Mouse (Mus musculus): ENCODE data around the gene Gpi1.
A peak's percentile ranks its signal among the peaks of the same experiment; 100 is the strongest.
"Not testable (repeated sequence)": the region's sequence is repeated elsewhere in the genome, so short reads cannot be mapped to it uniquely, and the experiment has no call there.

Gpi1 gene

GRCm38 (mm10) chr7:34176241-34176640, 53.9 kb downstream of the Gpi1 start:
- DNase-seq: not testable (repeated sequence)

GRCm38 (mm10) chr7:34172251-34172650, 57.9 kb downstream of the Gpi1 start:
- no peak for DNase-seq

- no peak for DNase-seq
These were observed 60.7 kb downstream of the Gpi1 start, which contains the start of gene Uba2 for GRCm38 (mm10) chr7:34169454-34169853. Uba2 (minus strand) TSS chr7:34169599.

GRCm38 (mm10) chr7:34168470-34169251, 61.5 kb downstream of the Gpi1 start:
- peak; percentile 95 for DNase-seq

- DNase-seq: no peak
These were observed 62.2 kb downstream of the Gpi1 start for GRCm38 (mm10) chr7:34167766-34168469.

GRCm38 (mm10) chr7:34166850-34167249, 63.3 kb downstream of the Gpi1 start:
- DNase-seq: no peak

DNA sequence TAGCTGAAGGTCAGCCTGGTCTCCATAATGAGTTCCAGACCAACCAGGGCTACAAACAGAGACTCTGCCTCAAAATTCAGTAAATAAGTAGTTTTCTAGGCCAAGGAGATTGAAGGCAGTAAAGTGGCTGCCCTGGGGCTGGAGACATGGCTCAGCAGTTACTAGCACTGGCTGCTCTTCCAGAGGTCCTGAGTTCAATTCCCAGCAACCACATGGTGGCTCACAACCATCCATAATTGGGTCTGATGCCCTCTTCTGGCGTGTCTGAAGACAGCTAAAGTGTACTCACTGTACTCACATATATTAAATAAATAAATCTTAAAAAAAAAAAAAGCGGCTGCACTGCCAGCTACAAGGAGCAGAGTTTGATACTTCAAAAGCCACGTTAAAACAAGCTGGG, 64.1 kb downstream of the Gpi1 start:
- DNase-seq: no peak

DNA sequence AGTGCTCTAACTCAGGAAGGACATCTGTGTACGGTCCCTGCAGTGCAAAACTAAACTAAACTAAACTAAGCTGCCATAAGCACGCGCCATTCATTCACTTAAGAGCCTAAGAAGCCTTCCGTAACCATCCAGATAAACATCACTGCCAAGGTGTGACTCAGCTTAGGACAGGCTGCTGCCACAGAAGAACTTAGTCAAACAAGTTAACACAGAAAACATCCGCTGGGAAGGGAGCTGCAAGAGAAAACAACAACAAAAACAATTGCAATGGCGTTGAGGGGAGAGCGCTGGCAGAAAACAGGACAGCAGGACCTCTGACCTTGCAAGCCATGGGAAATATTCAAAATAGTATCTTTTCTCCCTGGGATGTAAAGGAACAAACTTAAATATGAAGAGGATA, 65.5 kb downstream of the Gpi1 start:
- DNase-seq: no peak

DNA sequence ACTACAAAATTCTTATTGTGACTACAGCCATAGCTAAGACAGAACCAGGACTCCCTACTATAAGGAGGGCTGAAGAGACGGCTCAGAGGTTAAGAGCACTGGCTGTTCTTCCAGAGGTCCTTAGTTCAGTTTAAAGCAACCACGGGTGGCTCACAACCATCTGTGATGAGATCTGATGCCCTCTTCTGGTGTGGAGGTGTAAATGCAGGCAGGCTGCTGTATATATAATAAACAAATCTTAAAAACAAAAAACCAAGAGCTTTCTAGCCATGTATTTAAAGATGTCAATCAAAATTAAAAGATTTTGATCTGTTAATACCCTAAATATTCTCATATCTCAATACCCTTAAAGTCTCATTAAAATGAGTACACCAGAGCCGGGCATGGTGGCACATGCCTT, 71.0 kb downstream of the Gpi1 start:
- DNase-seq: no peak

DNA sequence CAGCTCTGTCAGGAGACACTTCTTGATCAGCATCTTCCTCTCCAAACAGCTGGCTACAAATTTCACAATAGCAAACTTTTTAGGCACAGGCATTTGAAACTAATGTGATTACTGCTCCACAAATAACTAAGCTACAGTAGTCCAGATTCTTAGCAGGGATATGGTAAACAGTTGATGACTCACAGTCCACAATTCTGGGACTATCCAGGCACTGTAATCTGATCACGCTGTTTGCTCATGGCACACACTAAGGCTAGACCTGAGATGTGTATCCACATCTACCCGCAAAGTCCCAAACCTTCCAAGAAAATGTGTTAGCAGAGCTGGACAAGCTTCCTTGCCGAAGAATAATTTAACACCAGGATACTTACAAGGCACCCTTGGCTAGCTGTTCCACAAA, 72.1 kb downstream of the Gpi1 start:
- no peak for DNase-seq

Data from right cerebral cortex, postnatal 14 days (tissue).